Mouse (Mus musculus) MEL (cell line): ENCODE data around the gene Spon2.

Source experiments
- CTCF ChIP-seq, 3 experiments: IDR thresholded peaks in 2 of 3; conservative IDR thresholded peaks in 1 of 3; 2 replicates each; pipeline ENCODE4 v1.5.1; 2011 to 2012; ENCODE audit warnings: low read length in 3 of 3, low read depth in 2 of 3, mild to moderate bottlenecking in 2 of 3, improper control_type of control experiment in 1 of 3, inconsistent platforms in 1 of 3, mixed read lengths in 1 of 3, moderate library complexity in 1 of 3; ENCODE audit not compliant: control insufficient read depth in 1 of 3, insufficient read depth in 1 of 3, poor library complexity in 1 of 3, severe bottlenecking in 1 of 3
- GATA1 ChIP-seq: IDR thresholded peaks from 2 replicates; pipeline ENCODE4 v1.6.1; 2011; ENCODE audit warnings: low read depth, low read length, improper control_type of control experiment
- POLR2A ChIP-seq, 2 experiments: IDR thresholded peaks; 2 replicates each; pipeline ENCODE4 v1.6.1; 2011 to 2012; ENCODE audit warnings: low read length in 2 of 2, mild to moderate bottlenecking in 2 of 2, control low read depth in 1 of 2, improper control_type of control experiment in 1 of 2, low read depth in 1 of 2, moderate library complexity in 1 of 2; ENCODE audit not compliant: control insufficient read depth in 1 of 2, insufficient read depth in 1 of 2, poor library complexity in 1 of 2
- TAL1 ChIP-seq: IDR thresholded peaks from 2 replicates; pipeline ENCODE4 v1.6.1; 2012; ENCODE audit warnings: mild to moderate bottlenecking, inconsistent platforms, low read length, moderate library complexity, mixed read lengths
- TBP ChIP-seq: IDR thresholded peaks from 2 replicates; pipeline ENCODE4 v1.8.0; 2011; ENCODE audit warnings: low read depth, low read length, improper control_type of control experiment
- UBTF ChIP-seq: IDR thresholded peaks from 2 replicates; pipeline ENCODE4 v1.6.1; 2012; ENCODE audit warnings: low read depth, mild to moderate bottlenecking, inconsistent platforms, low read length, improper control_type of control experiment, moderate library complexity, borderline replicate concordance; ENCODE audit not compliant: insufficient read depth
- ZNF384 ChIP-seq: IDR thresholded peaks from 2 replicates; pipeline ENCODE4 v1.6.1; 2012; ENCODE audit warnings: low read depth, mild to moderate bottlenecking, inconsistent platforms, low read length, improper control_type of control experiment

GRCm38 (mm10) chr5:33202516-33203170 is 15.6 kb downstream of the Spon2 start:
- TF ChIP-seq ZNF384 (no peak), POLR2A (IDR thresholded peaks at IDR 0.05; ENCODE audit: control insufficient read depth in 1 of 2, insufficient read depth in 1 of 2, low read depth in 1 of 2, low read length in 2 of 2, poor library complexity in 1 of 2) (no peak), UBTF (no peak), TAL1 (peak; percentile 38; the same call in 1 of the 2 replicates), TBP (no peak), CTCF (IDR thresholded peaks at IDR 0.05 in 2 of 3, conservative IDR thresholded peaks at IDR 0.05 in 1 of 3; ENCODE audit: control insufficient read depth in 1 of 3, insufficient read depth in 1 of 3, low read depth in 2 of 3, low read length in 3 of 3, poor library complexity in 1 of 3, severe bottlenecking in 1 of 3) (no peak), GATA1 (peak; percentile 83)
